Mouse (Mus musculus): ENCODE measurements at regions not wholly inside any gene's neighbourhood (a gene's known extent, or its start where the extent isn't known, plus 50 kb on each side); places are given as distances from the start of the nearest gene placed in this dataset.

- DNase-seq (ENCODE audit: low spot score in 2 of 2), result no peak
Measured at GRCm38 (mm10) chr13:112000696-112001095, 191.9 kb upstream of the Map3k1 start.

GRCm38 (mm10) chr13:112001155-112002025, 192.6 kb upstream of the Map3k1 start:
- DNase-seq (ENCODE audit: low spot score in 2 of 2), result no peak

- DNase-seq (ENCODE audit: low spot score in 2 of 2), result no peak
Measured at GRCm38 (mm10) chr13:112002661-112003347, 194.0 kb upstream of the Map3k1 start.

- DNase-seq (ENCODE audit: low spot score in 2 of 2), result no peak
Measured at GRCm38 (mm10) chr13:112003445-112003844, 194.7 kb upstream of the Map3k1 start.

GRCm38 (mm10) chr13:112004126-112004525, 195.3 kb upstream of the Map3k1 start:
- no peak for DNase-seq (ENCODE audit: low spot score in 2 of 2)

- no peak for DNase-seq (ENCODE audit: low spot score in 2 of 2)
Measured at GRCm38 (mm10) chr13:112005421-112005820, 196.6 kb upstream of the Map3k1 start.

GRCm38 (mm10) chr13:112008806-112009205, 200.0 kb upstream of the Map3k1 start:
- no peak for DNase-seq (ENCODE audit: low spot score in 2 of 2)

GRCm38 (mm10) chr13:112009288-112009687, 200.5 kb upstream of the Map3k1 start:
- DNase-seq (ENCODE audit: low spot score in 2 of 2), result no peak

GRCm38 (mm10) chr13:112010464-112010863, 201.7 kb upstream of the Map3k1 start:
- DNase-seq (ENCODE audit: low spot score in 2 of 2), result no peak

- DNase-seq (ENCODE audit: low spot score in 2 of 2), result no peak
Measured at GRCm38 (mm10) chr13:112012640-112013039, 203.8 kb upstream of the Map3k1 start.

GRCm38 (mm10) chr13:112015083-112015482, 206.3 kb upstream of the Map3k1 start:
- no peak for DNase-seq (ENCODE audit: low spot score in 2 of 2)

GRCm38 (mm10) chr13:112016280-112016679, 207.5 kb upstream of the Map3k1 start:
- DNase-seq (ENCODE audit: low spot score in 2 of 2), result no peak

GRCm38 (mm10) chr13:112018497-112019281, 209.9 kb upstream of the Map3k1 start:
- DNase-seq (ENCODE audit: low spot score in 2 of 2), result no peak

- DNase-seq (ENCODE audit: low spot score in 2 of 2), result no peak
Measured at GRCm38 (mm10) chr13:112019575-112019974, 210.8 kb upstream of the Map3k1 start.

- DNase-seq (ENCODE audit: low spot score in 2 of 2), result no peak
Measured at GRCm38 (mm10) chr13:112023171-112023570, 214.4 kb upstream of the Map3k1 start.

GRCm38 (mm10) chr13:112024667-112025585, 216.1 kb upstream of the Map3k1 start:
- DNase-seq (ENCODE audit: low spot score in 2 of 2), result no peak

- no peak for DNase-seq (ENCODE audit: low spot score in 2 of 2)
Measured at GRCm38 (mm10) chr13:112025586-112025950, 216.8 kb upstream of the Map3k1 start.

- DNase-seq (ENCODE audit: low spot score in 2 of 2), result no peak
Measured at GRCm38 (mm10) chr13:112027736-112028135, 218.9 kb upstream of the Map3k1 start.

GRCm38 (mm10) chr13:112031061-112031460, 222.3 kb upstream of the Map3k1 start:
- DNase-seq (ENCODE audit: low spot score in 2 of 2), result no peak

- no peak for DNase-seq (ENCODE audit: low spot score in 2 of 2)
Measured at GRCm38 (mm10) chr13:112031631-112032320, 223.0 kb upstream of the Map3k1 start.
